Mouse (Mus musculus): ENCODE results near the gene Sav1.

DNA sequence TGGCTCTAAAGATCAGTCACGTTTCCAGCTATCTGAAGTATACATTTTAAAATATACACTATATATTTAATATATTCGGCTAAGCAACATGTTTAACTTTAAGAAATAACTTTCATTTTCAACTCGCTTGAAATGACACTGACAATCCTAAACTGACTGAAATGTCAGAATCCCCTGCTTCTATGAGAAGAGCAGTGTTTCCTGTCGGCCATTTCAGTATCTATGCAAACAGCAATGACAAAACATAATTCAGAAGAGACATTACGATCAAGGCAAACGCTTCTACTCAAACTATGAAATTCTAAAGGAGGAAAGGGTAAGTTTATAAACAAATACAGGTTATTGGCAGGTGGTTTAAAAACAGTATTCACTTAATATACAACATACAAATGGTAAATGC, 10.1 kb downstream of the Sav1 start:
- TF ChIP-seq POLR2A (IDR thresholded peaks at IDR 0.05; ENCODE audit: insufficient read length, low read depth) (no peak), E2F4 (IDR thresholded peaks at IDR 0.05; ENCODE audit: insufficient read depth) (no peak), USF1 (IDR thresholded peaks at IDR 0.05; ENCODE audit: low read depth) (no peak), TCF12 (IDR thresholded peaks at IDR 0.05; ENCODE audit: insufficient read depth, poor library complexity, severe bottlenecking) (no peak), MAX (IDR thresholded peaks at IDR 0.05; ENCODE audit: low read depth) (no peak), SRF (IDR thresholded peaks at IDR 0.05; ENCODE audit: control insufficient read depth, insufficient read length, low read depth) (no peak), POLR2AphosphoS2 (IDR thresholded peaks at IDR 0.05; ENCODE audit: insufficient read length, low read depth) (no peak), TCF3 (IDR thresholded peaks at IDR 0.05; ENCODE audit: insufficient read length, low read depth) (no peak)

All from myocyte (in vitro differentiated cells).